Mouse (Mus musculus) G1E (cell line): ENCODE measurements around the gene Tmco4.

Experiments used
- CTCF ChIP-seq: IDR thresholded peaks from 2 replicates; pipeline ENCODE4 v1.5.1; 2012; ENCODE audit warnings: low read depth, low read length, inconsistent platforms, mixed read lengths
- GATA1 ChIP-seq: IDR thresholded peaks from 2 replicates; pipeline ENCODE4 v1.6.1; 2012; ENCODE audit warnings: borderline replicate concordance, low read length, inconsistent platforms, mixed read lengths

- TF ChIP-seq CTCF: no peak
- no peak for TF ChIP-seq GATA1
Measured at GRCm38 (mm10) chr4:139004067-139004466, 31.4 kb downstream of the Tmco4 start.
